Mouse (Mus musculus) liver, postnatal 0 days (tissue): Measurements from ENCODE around the gene 1500009L16Rik.

Experiments
- CTCF ChIP-seq: sonication (generic); IDR thresholded peaks from 2 replicates; pipeline ENCODE4 v1.5.1; 2016; ENCODE audit warnings: antibody characterized with exemption, low read depth
- EP300 ChIP-seq: IDR thresholded peaks from 2 replicates; pipeline ENCODE4 v1.6.1; 2016; ENCODE audit warnings: antibody characterized with exemption, low read depth, mild to moderate bottlenecking

DNA sequence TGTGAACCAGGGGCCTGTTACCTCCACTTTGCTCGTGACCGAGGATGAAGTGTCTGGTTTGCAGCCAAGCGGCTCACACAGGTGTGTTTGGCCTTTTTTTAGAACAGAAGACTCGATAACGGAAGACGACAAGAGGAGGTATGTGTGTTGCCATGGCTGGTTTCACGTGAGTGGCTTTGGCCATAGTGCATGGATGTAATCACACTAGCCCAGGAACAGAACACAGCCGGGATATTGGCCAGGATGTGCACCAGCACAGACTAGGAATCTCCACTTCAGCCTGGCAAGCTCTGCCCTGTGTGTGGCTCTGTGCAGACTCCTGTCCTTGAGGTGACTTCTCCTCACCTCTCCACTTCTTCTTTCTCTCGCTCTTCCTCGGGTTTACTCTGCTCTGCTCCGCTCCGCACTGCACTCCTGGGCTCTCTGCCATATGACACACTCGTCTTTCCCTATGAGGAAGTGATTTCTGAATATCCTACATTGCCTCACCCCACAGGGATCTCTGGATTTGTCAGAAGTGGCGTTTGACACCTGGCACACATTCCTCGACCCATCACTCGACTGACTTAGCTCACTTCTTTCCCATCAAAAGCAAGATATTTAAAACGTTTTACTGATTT is 34.8 kb downstream of the 1500009L16Rik start:
- TF ChIP-seq CTCF (no peak), EP300 (no peak)
